Mouse (Mus musculus): ENCODE data around the gene Lin52. TPM values are rescaled to one million over a fixed set of nuclear protein-coding genes. Genes with fewer than 3 reads are reported as not detected.

The Lin52 gene
- polyA plus RNA-seq, 1 experiment from 2014 or later = 11.0 TPM

- DNase-seq (ENCODE audit: low read depth, low spot score) (no peak), ATAC-seq (no peak)
- ChIA-PET CTCF (interaction anchor here (1.0 to 1.2 kb wide), 2 partner anchors 13 to 18 kb away, joined by 3 read pairs; no protein-coding TSS in a partner anchor), POLR2A (no interaction called here)
- no peaks in the 10 kb centered on the region for H3K27me3 ChIP-seq
- in situ Hi-C loops (cut with MboI; ENCODE audit: low pct_unique_long_range_greater_than_20kb) = no loop called here
- no peak for TF ChIP-seq CTCF (IDR thresholded peaks at IDR 0.05)
Measured at GRCm38 (mm10) chr12:84429825-84430224, 21.4 kb upstream of the Lin52 start.

GRCm38 (mm10) chr12:84438697-84439096 is 12.5 kb upstream of the Lin52 start:
- no peak for ATAC-seq
- ChIA-PET CTCF (no interaction called here), POLR2A (no interaction called here)
- TF ChIP-seq CTCF (IDR thresholded peaks at IDR 0.05) = no peak
- no peak for DNase-seq (ENCODE audit: low read depth, low spot score)
- in situ Hi-C loops (cut with MboI; ENCODE audit: low pct_unique_long_range_greater_than_20kb) = no loop called here
- H3K27me3 ChIP-seq = no peaks in the 10 kb centered on the region

DNA sequence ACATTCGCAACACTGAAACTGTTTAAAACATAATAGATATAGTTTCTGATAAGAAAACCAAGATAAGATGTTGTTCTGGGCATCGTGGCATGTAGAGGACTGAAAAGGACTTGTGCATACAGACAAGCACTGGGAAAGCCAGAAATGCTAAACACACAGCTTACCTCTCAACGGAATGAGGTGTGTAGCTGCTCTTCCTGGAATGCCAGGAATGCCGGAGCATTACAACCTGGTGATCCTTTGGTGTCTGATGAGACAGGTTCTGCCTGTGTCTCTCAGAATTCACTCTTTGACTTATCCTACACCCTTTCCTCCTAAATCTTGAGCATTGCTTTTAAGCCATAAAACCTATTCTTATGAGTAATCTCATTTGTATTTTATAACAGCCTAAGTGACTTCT is 8.7 kb upstream of the Lin52 start:
- no peak for ATAC-seq
- no peak for TF ChIP-seq CTCF (IDR thresholded peaks at IDR 0.05)
- ChIA-PET CTCF (interaction anchor here (1.0 kb wide), 1 partner anchor 12 kb away, joined by 3 read pairs; no protein-coding TSS in a partner anchor), POLR2A (interaction anchor here (0.5 kb wide), 1 partner anchor 98 kb away, joined by 3 read pairs; no protein-coding TSS in a partner anchor)
- no peak for DNase-seq (ENCODE audit: low read depth, low spot score)
- H3K27me3 ChIP-seq = no peaks in the 10 kb centered on the region
- in situ Hi-C loops (cut with MboI; ENCODE audit: low pct_unique_long_range_greater_than_20kb) = no loop called here

GRCm38 (mm10) chr12:84447386-84447785 is 3.8 kb upstream of the Lin52 start:
- CTCF ChIA-PET = interaction anchor here (1.0 kb wide), 1 partner anchor 17 kb away, joined by 3 read pairs; no protein-coding TSS in a partner anchor
- in situ Hi-C loops (cut with MboI; ENCODE audit: low pct_unique_long_range_greater_than_20kb) = no loop called here
- no peak for ATAC-seq

DNA sequence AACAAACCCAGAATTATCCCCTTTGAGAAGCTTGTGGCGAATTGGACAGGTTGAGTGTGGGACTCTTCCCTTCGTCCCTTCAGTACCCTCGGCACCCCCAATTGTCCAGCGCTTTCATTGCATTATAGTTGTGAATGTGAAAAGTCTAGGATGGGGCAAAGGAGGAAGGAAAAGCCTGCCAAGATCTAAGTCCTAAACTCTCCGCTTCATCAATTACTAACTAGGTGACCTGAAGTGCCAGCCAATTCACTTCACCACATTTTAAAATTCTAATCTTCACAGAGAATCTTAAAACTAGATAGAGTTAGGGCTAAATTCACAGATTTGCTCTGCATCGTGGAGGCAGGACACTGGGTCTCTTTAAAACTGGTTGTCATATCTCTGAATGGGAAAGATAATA is 3.0 kb upstream of the Lin52 start:
- ChIA-PET CTCF (interaction anchor here (1.0 kb wide), 1 partner anchor 18 kb away, joined by 3 read pairs; no protein-coding TSS in a partner anchor), POLR2A (interaction anchor here (0.8 kb wide), 1 partner anchor 31 kb away, joined by 3 read pairs; no protein-coding TSS in a partner anchor)
- DNase-seq (ENCODE audit: low read depth, low spot score) = no peak
- H3K27me3 ChIP-seq = no peaks in the 10 kb centered on the region
- in situ Hi-C loops (cut with MboI; ENCODE audit: low pct_unique_long_range_greater_than_20kb) = no loop called here
- TF ChIP-seq CTCF (IDR thresholded peaks at IDR 0.05) = no peak
- no peak for ATAC-seq

More at GRCm38 (mm10) chr12:84447386-84447785, 3.8 kb upstream of the Lin52 start:
- DNase-seq (ENCODE audit: low read depth, low spot score) = no peak
- POLR2A ChIA-PET = interaction anchor here (0.8 kb wide), 1 partner anchor 30 kb away, joined by 3 read pairs; no protein-coding TSS in a partner anchor
- no peak for TF ChIP-seq CTCF (IDR thresholded peaks at IDR 0.05)
- no peaks in the 10 kb centered on the region for H3K27me3 ChIP-seq

DNA sequence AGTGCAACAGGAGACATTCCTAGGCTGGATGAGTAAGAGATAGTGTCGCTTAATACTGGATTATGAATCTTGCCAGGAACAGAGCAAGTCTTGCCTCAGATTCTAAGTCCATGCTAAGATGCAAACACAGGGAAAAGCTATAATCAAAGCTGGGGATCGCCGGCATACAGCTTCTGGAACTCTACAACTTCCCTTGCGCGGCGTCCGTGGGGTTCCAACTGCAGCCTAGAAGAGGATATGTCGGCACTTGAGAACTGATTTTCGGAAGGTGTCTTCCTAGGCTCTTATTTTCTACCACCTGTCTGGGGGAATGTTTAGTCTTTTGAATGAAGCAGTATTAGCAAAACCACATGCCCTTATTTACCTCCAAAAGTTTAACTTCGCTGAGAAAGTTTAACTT is 1.3 kb upstream of the Lin52 start:
- no peak for ATAC-seq
- in situ Hi-C loops (cut with MboI; ENCODE audit: low pct_unique_long_range_greater_than_20kb) = loop anchor here (5.0 kb wide), 1 partner anchor 103 kb away; no protein-coding TSS in a partner anchor
- no peak for DNase-seq (ENCODE audit: low read depth, low spot score)
- POLR2A ChIA-PET = no interaction called here
- TF ChIP-seq CTCF (IDR thresholded peaks at IDR 0.05) = no peak
- CTCF ChIA-PET = no interaction called here
- no peaks in the 10 kb centered on the region for H3K27me3 ChIP-seq

DNA sequence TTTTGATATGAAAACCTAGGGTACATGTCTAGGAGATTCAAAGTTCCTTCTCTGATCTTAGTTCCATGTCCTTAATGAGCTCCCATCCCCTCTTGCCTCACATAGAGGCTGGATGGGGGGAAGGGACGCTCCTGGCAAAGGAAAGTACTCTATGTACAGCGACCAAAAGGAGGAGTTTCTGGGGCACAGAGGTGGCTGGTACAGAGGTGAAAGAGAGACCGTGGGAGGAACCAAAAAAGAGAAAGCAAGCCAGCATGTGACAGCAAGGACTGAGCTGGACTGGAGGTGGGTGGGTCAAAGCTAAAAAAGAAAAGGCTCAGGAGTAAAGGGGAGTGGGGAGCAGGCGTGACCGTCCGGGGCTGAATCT is 888 bp upstream of the Lin52 start:
- no peak for ATAC-seq
- CTCF ChIA-PET = no interaction called here
- H3K27me3 ChIP-seq = no peaks in the 10 kb centered on the region
- DNase-seq (ENCODE audit: low read depth, low spot score) = no peak
- TF ChIP-seq CTCF (IDR thresholded peaks at IDR 0.05) = no peak
- POLR2A ChIA-PET = interaction anchor here (1.6 kb wide), 1 partner anchor 15 kb away, joined by 3 read pairs; no protein-coding TSS in a partner anchor
- in situ Hi-C loops (cut with MboI; ENCODE audit: low pct_unique_long_range_greater_than_20kb) = loop anchor here (5.0 kb wide), 1 partner anchor 103 kb away; no protein-coding TSS in a partner anchor

DNA sequence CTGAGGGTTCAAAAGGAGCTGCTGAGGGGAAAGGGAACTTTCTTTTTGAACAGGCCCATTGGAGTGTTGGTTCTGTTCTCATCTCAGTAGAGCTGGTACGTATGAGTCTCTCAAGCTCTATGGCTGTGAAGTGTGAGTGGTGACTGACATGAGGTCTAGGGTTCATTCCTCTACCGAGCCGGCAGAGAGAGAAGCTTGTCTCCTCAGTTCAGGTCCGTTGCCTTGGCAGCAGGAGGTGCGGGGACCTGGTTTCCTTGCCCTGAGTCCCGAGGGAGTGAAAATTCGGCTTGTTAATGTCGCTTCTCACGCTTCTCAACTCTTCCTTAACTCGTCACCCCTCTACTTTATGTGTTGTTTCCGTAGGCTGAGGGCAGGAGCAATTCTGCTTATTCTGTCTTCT is 579 bp downstream of the Lin52 start:
- in situ Hi-C loops (cut with MboI; ENCODE audit: low pct_unique_long_range_greater_than_20kb) = loop anchor here (5.0 kb wide), 1 partner anchor 104 kb away; no protein-coding TSS in a partner anchor
- no peaks in the 10 kb centered on the region for H3K27me3 ChIP-seq
- ATAC-seq = no peak
- DNase-seq (ENCODE audit: low read depth, low spot score) = no peak
- ChIA-PET POLR2A (interaction anchor here (1.6 kb wide), 1 partner anchor 13 kb away, joined by 3 read pairs; no protein-coding TSS in a partner anchor), CTCF (no interaction called here)
- TF ChIP-seq CTCF (IDR thresholded peaks at IDR 0.05) = no peak

DNA sequence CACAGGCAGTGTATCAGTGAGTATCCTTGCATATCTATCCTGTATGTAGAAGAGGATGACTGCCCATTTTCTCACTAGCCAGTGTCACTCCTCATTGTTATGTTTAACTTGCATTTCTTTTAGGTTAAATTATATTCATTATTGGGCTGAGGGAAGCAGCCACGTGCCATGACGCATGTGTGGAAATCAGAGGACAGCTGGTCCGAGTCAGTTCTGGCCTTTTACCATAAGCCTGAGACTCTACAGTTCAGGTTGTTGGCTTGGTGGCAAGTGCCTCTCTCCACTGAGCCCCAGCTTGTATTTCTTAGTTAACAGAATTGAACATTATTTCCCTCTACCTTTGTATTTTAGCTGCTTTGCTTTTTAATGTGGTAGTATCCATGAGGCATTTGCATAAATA is 5.7 kb downstream of the Lin52 start:
- no peak for TF ChIP-seq CTCF (IDR thresholded peaks at IDR 0.05)
- ATAC-seq (no peak), DNase-seq (ENCODE audit: low read depth, low spot score) (no peak)
- H3K27me3 ChIP-seq = no peaks in the 10 kb centered on the region
- POLR2A ChIA-PET = no interaction called here
- in situ Hi-C loops (cut with MboI; ENCODE audit: low pct_unique_long_range_greater_than_20kb) = no loop called here
- CTCF ChIA-PET = interaction anchor here (1.3 kb wide), 1 partner anchor 117 kb away, joined by 3 read pairs; no protein-coding TSS in a partner anchor

DNA sequence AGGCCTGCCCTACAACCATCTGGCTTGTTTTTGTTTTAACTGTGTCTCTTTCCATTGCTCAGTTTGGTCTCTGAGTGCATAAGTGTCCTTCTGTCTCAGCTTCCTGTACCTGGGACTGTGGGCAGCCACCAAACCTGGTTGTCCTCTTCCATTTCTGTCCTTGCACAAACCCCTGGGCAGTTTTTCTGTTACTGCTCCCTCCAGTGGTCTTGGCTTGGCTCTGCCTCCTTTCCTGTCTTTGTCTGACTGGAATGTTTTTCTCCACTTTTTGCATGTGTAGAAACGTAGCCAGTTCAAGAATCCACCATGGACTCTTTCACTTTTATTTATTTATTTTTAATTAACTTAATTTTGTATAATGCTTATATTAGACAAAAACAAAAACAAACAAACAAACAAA is 8.6 kb downstream of the Lin52 start:
- DNase-seq (ENCODE audit: low read depth, low spot score) (no peak), ATAC-seq (no peak)
- TF ChIP-seq CTCF (IDR thresholded peaks at IDR 0.05) = peak; percentile 35
- CTCF ChIA-PET = no interaction called here
- H3K27me3 ChIP-seq = no peaks in the 10 kb centered on the region
- in situ Hi-C loops (cut with MboI; ENCODE audit: low pct_unique_long_range_greater_than_20kb) = no loop called here
- POLR2A ChIA-PET = no interaction called here

DNA sequence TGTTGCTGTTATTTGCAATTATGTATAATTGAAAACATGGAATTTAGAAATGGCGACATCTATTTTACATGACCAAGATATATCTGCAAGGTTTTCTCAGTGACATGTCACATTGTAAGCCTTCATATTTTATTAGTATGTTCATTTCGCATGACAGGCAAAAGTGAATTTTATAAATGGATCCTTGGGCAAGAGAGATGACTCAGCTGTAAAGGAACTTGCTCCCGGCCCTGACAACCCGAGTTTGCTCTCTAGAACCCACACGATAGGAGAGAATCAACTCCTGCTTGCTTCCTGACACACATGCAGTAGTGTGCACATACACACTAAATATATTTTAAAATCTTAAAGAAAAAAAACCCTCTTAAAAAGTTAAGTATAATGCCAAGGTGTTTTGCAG is 10.2 kb downstream of the Lin52 start:
- CTCF ChIA-PET = no interaction called here
- DNase-seq (ENCODE audit: low read depth, low spot score) (no peak), ATAC-seq (no peak)
- no peaks in the 10 kb centered on the region for H3K27me3 ChIP-seq
- POLR2A ChIA-PET = no interaction called here
- in situ Hi-C loops (cut with MboI; ENCODE audit: low pct_unique_long_range_greater_than_20kb) = no loop called here
- TF ChIP-seq CTCF (IDR thresholded peaks at IDR 0.05) = no peak

DNA sequence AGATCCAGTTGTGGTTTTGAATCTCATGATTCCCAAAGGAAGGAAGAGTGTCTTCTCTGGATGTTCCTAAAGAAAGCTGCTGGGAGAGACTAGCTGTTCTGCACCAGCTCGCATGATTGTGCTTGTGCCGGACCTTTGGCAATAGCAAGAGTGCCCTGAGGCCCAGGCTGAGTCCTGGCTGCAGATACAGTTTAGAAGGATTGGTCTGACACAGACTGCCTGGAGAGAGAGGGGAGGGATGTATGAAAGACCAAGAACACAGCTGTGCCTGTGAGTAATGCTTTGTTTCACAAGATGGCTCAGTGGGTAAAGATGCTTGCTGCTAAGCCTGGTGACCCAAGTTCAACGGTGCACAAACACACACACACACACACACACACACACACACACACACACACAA is 11.6 kb downstream of the Lin52 start:
- CTCF ChIA-PET = interaction anchor here (1.0 kb wide), 1 partner anchor 126 kb away, joined by 4 read pairs; no protein-coding TSS in a partner anchor
- DNase-seq (ENCODE audit: low read depth, low spot score) (no peak), ATAC-seq (no peak)

More for the DNA sequence above, 11.6 kb downstream of the Lin52 start:
- POLR2A ChIA-PET = no interaction called here
- no peak for TF ChIP-seq CTCF (IDR thresholded peaks at IDR 0.05)
- in situ Hi-C loops (cut with MboI; ENCODE audit: low pct_unique_long_range_greater_than_20kb) = no loop called here
- H3K27me3 ChIP-seq = no peaks in the 10 kb centered on the region

Measured in Patski (cell line).